Mouse (Mus musculus): Measurements from ENCODE around the gene Mvb12b. TPM values are rescaled to one million over a fixed set of nuclear protein-coding genes. Genes with fewer than 3 reads are reported as not detected.

Mvb12b gene
- polyA plus RNA-seq, 1 experiment, result 11.9 TPM

- Histone ChIP-seq H3K27ac (replicated peaks; ENCODE audit: low read depth, low read length) (no peak overlapping the region), H3K4me1 (ENCODE audit: control insufficient read depth, insufficient read depth, insufficient read length, low read length) (no peaks in the 10 kb centered on the region), H3K4me3 (ENCODE audit: insufficient read depth, low read depth, low read length) (no peak overlapping the region)
Observed at GRCm38 (mm10) chr2:33818385-33818784, 69.4 kb downstream of the Mvb12b start.

GRCm38 (mm10) chr2:33817663-33818346, 69.9 kb downstream of the Mvb12b start:
- Histone ChIP-seq H3K27ac (replicated peaks; ENCODE audit: low read depth, low read length) (no peak overlapping the region), H3K4me3 (ENCODE audit: insufficient read depth, low read depth, low read length) (no peak overlapping the region), H3K4me1 (ENCODE audit: control insufficient read depth, insufficient read depth, insufficient read length, low read length) (no peaks in the 10 kb centered on the region)

GRCm38 (mm10) chr2:33817080-33817479, 70.7 kb downstream of the Mvb12b start:
- H3K27ac ChIP-seq (replicated peaks; ENCODE audit: low read depth, low read length), result no peak overlapping the region
- no peak overlapping the region for H3K4me3 ChIP-seq (ENCODE audit: insufficient read depth, low read depth, low read length)
- H3K4me1 ChIP-seq (ENCODE audit: control insufficient read depth, insufficient read depth, insufficient read length, low read length), result no peaks in the 10 kb centered on the region

DNA sequence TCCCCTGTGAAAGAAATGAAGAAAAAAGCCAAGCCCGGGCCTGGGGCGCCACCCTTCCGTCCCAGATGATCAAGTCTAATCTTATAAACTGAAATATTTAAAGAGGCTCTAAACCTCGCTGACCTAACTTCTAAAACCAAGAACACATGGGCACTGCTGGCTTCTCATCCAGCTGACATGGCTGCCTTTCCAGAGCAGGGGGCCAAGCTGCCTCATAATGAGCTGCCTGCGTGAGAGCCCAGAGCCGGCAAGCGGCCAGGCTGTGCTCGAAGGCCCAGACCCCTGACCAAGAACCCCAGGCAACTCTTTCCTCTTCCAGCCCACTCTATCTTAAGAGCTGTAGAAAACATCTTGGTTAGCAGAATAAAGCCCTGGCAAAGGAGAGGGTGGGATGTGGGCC, 73.2 kb downstream of the Mvb12b start:
- no peaks in the 10 kb centered on the region for H3K4me1 ChIP-seq (ENCODE audit: control insufficient read depth, insufficient read depth, insufficient read length, low read length)
- H3K27ac ChIP-seq (replicated peaks; ENCODE audit: low read depth, low read length), result no peak overlapping the region
- no peak overlapping the region for H3K4me3 ChIP-seq (ENCODE audit: insufficient read depth, low read depth, low read length)

GRCm38 (mm10) chr2:33813501-33814240, 74.1 kb downstream of the Mvb12b start:
- Histone ChIP-seq H3K4me3 (ENCODE audit: insufficient read depth, low read depth, low read length) (no peak overlapping the region), H3K27ac (replicated peaks; ENCODE audit: low read depth, low read length) (no peak overlapping the region), H3K4me1 (ENCODE audit: control insufficient read depth, insufficient read depth, insufficient read length, low read length) (no peaks in the 10 kb centered on the region)

DNA sequence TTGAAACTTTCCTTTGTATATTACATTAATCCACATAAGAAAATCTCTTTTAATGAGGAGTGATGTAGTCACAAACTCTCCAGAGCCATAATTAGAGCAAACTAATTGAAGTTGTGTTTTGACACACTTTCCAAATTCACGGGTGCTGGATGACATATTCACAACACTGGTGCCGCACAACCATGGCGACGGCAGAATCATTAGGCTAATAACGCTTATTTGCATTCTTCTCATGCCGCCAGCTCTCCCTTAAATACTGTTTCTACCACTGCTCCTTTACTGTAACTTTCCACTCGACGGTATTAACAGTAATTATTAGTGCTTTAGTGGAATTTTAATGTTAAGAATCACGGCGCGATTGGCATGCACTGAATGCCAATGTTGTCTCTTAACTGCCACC, 74.8 kb downstream of the Mvb12b start:
- H3K4me1 ChIP-seq (ENCODE audit: control insufficient read depth, insufficient read depth, insufficient read length, low read length), result no peaks in the 10 kb centered on the region
- H3K27ac ChIP-seq (replicated peaks; ENCODE audit: low read depth, low read length), result no peak overlapping the region

DNA sequence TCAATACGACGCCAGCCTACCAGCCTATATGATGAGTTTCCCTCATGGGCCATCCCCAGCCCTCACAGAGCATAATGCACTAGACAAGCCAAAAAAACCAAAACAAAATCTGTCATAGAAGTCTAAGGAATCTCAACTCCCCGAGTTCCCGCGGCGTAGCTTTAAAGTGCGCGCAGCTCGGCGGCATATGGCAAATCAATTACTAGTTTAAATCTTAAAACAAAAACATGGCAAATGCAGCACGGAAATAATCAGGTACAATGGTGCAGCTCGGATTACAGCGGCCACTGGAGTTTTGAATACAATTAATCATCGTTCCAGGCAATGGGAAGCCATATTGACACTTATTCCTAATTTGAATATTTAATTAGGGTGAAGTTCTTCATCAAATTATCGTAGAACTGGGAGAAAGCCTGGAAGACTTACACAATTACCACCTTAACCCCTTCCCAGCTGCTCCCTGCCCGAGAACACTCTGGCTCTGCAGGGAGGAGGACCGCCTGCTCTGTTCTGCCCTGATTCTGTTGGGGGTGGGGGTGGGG, 76.3 kb downstream of the Mvb12b start:
- H3K4me3 ChIP-seq (ENCODE audit: insufficient read depth, low read depth, low read length), result no peak overlapping the region
- H3K4me1 ChIP-seq (ENCODE audit: control insufficient read depth, insufficient read depth, insufficient read length, low read length), result no peaks in the 10 kb centered on the region
- H3K27ac ChIP-seq (replicated peaks; ENCODE audit: low read depth, low read length), result no peak overlapping the region

More for the DNA sequence above, 74.8 kb downstream of the Mvb12b start:
- no peak overlapping the region for H3K4me3 ChIP-seq (ENCODE audit: insufficient read depth, low read depth, low read length)

DNA sequence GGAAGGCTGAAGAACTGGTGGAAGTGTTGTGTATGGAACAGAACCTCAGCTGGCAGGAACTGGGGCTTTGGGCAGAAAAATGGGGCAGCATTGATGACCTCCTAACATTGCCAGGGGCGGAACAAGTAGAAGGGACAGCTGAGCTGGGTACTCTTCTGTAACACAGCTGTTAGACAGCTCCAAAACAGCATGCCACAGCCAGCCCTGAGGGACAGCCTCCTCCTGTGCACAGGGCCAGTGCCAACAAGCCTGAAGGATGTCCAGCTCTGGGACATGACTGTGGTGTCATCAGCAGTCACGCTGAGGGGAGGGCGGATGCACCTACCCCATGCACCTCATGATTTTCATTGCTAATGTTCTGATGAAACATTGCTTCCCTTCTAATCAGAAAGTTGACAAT, 78.7 kb downstream of the Mvb12b start:
- H3K27ac ChIP-seq (replicated peaks; ENCODE audit: low read depth, low read length), result no peak overlapping the region

DNA sequence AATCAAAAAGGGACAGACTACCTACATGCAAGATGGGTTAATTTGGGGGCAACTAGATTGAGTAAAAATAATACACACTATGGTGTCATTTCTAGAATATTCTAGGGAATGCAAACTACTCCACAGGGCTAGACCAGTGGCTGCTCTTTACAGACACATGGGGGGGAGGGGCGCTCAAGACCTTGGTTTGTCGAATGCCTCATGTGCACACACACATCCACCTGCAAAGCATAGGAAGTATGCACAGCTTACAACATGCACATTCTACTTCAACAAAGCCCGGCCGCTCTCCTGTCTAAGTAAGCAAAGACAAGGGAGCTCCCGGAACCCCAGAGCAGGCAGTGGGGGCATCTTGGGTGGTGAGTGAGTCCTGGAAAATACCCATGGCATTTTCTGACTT, 79.7 kb downstream of the Mvb12b start:
- Histone ChIP-seq H3K4me3 (ENCODE audit: insufficient read depth, low read depth, low read length) (no peak overlapping the region), H3K27ac (replicated peaks; ENCODE audit: low read depth, low read length) (no peak overlapping the region), H3K4me1 (ENCODE audit: control insufficient read depth, insufficient read depth, insufficient read length, low read length) (no peaks in the 10 kb centered on the region)

More for the DNA sequence above, 78.7 kb downstream of the Mvb12b start:
- H3K4me1 ChIP-seq (ENCODE audit: control insufficient read depth, insufficient read depth, insufficient read length, low read length), result no peaks in the 10 kb centered on the region
- H3K4me3 ChIP-seq (ENCODE audit: insufficient read depth, low read depth, low read length), result no peak overlapping the region

- no peaks in the 10 kb centered on the region for H3K4me1 ChIP-seq (ENCODE audit: control insufficient read depth, insufficient read depth, insufficient read length, low read length)
- no peak overlapping the region for H3K27ac ChIP-seq (replicated peaks; ENCODE audit: low read depth, low read length)
- no peak overlapping the region for H3K4me3 ChIP-seq (ENCODE audit: insufficient read depth, low read depth, low read length)
Observed at GRCm38 (mm10) chr2:33805640-33806039, 82.1 kb downstream of the Mvb12b start.

DNA sequence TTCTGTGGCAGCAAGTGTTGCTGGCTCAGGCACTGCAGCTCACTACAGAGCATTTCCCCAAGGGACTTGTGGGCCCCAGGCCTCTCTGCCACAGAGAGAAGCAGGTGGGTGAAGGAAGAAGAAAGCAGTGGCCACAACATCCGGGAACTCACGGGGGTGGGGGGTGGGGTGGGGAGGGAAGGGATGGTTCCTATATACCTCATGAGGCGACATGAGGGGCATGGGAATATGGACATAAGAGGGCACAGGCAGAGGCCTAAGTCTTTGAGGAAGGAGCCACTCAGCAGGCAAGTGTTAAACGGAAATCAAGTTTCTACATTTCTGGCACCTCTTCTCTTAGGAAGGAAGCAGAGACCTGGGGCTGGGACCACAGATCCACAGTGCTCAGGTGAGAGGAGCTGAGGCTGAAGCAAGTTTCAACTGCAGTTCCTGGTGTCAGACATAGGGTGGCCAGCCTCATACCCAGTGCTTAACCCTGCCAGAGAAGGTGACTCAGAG, 84.0 kb downstream of the Mvb12b start:
- Histone ChIP-seq H3K27ac (replicated peaks; ENCODE audit: low read depth, low read length) (no peak overlapping the region), H3K4me3 (ENCODE audit: insufficient read depth, low read depth, low read length) (no peak overlapping the region), H3K4me1 (ENCODE audit: control insufficient read depth, insufficient read depth, insufficient read length, low read length) (no peaks in the 10 kb centered on the region)

GRCm38 (mm10) chr2:33803083-33803615, 84.6 kb downstream of the Mvb12b start:
- no peak overlapping the region for H3K27ac ChIP-seq (replicated peaks; ENCODE audit: low read depth, low read length)

GRCm38 (mm10) chr2:33801760-33802159, 86.0 kb downstream of the Mvb12b start:
- Histone ChIP-seq H3K4me3 (ENCODE audit: insufficient read depth, low read depth, low read length) (no peak overlapping the region), H3K4me1 (ENCODE audit: control insufficient read depth, insufficient read depth, insufficient read length, low read length) (no peaks in the 10 kb centered on the region), H3K27ac (replicated peaks; ENCODE audit: low read depth, low read length) (no peak overlapping the region)

More at GRCm38 (mm10) chr2:33803083-33803615, 84.6 kb downstream of the Mvb12b start:
- Histone ChIP-seq H3K4me3 (ENCODE audit: insufficient read depth, low read depth, low read length) (no peak overlapping the region), H3K4me1 (ENCODE audit: control insufficient read depth, insufficient read depth, insufficient read length, low read length) (no peaks in the 10 kb centered on the region)

GRCm38 (mm10) chr2:33801336-33801735, 86.4 kb downstream of the Mvb12b start:
- H3K27ac ChIP-seq (replicated peaks; ENCODE audit: low read depth, low read length), result no peak overlapping the region
- no peak overlapping the region for H3K4me3 ChIP-seq (ENCODE audit: insufficient read depth, low read depth, low read length)
- H3K4me1 ChIP-seq (ENCODE audit: control insufficient read depth, insufficient read depth, insufficient read length, low read length), result no peaks in the 10 kb centered on the region

GRCm38 (mm10) chr2:33800221-33800620, 87.5 kb downstream of the Mvb12b start:
- Histone ChIP-seq H3K27ac (replicated peaks; ENCODE audit: low read depth, low read length) (no peak overlapping the region), H3K4me3 (ENCODE audit: insufficient read depth, low read depth, low read length) (no peak overlapping the region), H3K4me1 (ENCODE audit: control insufficient read depth, insufficient read depth, insufficient read length, low read length) (no peaks in the 10 kb centered on the region)
